Mouse (Mus musculus) ovary, postnatal 36 days (tissue): Measurements from ENCODE around the gene Acvr1c.
A peak's percentile ranks its signal among the peaks of the same experiment; 100 is the strongest.

ENCODE experiments used
- DNase-seq: peaks from one replicate; pipeline ENCODE4 v3.0.0; 2022; ENCODE audit warnings: low spot score, mixed read lengths

Gene Acvr1c

GRCm38 (mm10) chr2:58357414-58358131 lies at the start of gene Acvr1c:
Gene Acvr1c (minus strand): TSS chr2:58357895.
- peak; percentile 69 for DNase-seq

- no peak for DNase-seq
Measured at GRCm38 (mm10) chr2:58403481-58403880, 45.8 kb upstream of the Acvr1c start.

- no peak for DNase-seq
Measured at GRCm38 (mm10) chr2:58388601-58389000, 30.9 kb upstream of the Acvr1c start.

GRCm38 (mm10) chr2:58380020-58380419 lies 22.3 kb upstream of the Acvr1c start:
- no peak for DNase-seq

- no peak for DNase-seq
Measured at GRCm38 (mm10) chr2:58379475-58379874, 21.8 kb upstream of the Acvr1c start.

- no peak for DNase-seq
Measured at GRCm38 (mm10) chr2:58377417-58378130, 19.9 kb upstream of the Acvr1c start.

- no peak for DNase-seq
Measured at GRCm38 (mm10) chr2:58366196-58366595, 8.5 kb upstream of the Acvr1c start.

- no peak for DNase-seq
Measured at GRCm38 (mm10) chr2:58361361-58362046, 3.8 kb upstream of the Acvr1c start.

- DNase-seq: no peak
Measured at GRCm38 (mm10) chr2:58358132-58358460, 401 bp upstream of the Acvr1c start.

GRCm38 (mm10) chr2:58357068-58357413 lies 654 bp downstream of the Acvr1c start:
- no peak for DNase-seq

- DNase-seq: no peak
Measured at GRCm38 (mm10) chr2:58354389-58354788, 3.3 kb downstream of the Acvr1c start.

GRCm38 (mm10) chr2:58352846-58353245 lies 4.8 kb downstream of the Acvr1c start:
- DNase-seq: no peak

GRCm38 (mm10) chr2:58350657-58351056 lies 7.0 kb downstream of the Acvr1c start:
- DNase-seq: no peak

- no peak for DNase-seq
Measured at GRCm38 (mm10) chr2:58336730-58337129, 21.0 kb downstream of the Acvr1c start.

- DNase-seq: no peak
Measured at GRCm38 (mm10) chr2:58329589-58329988, 28.1 kb downstream of the Acvr1c start.

GRCm38 (mm10) chr2:58324118-58324901 lies 33.4 kb downstream of the Acvr1c start:
- DNase-seq: peak; percentile 26

- DNase-seq: no peak
Measured at GRCm38 (mm10) chr2:58323274-58323673, 34.4 kb downstream of the Acvr1c start.

- no peak for DNase-seq
Measured at GRCm38 (mm10) chr2:58316186-58316585, 41.5 kb downstream of the Acvr1c start.

GRCm38 (mm10) chr2:58309695-58310094 lies 48.0 kb downstream of the Acvr1c start:
- DNase-seq: no peak

GRCm38 (mm10) chr2:58304450-58304849 lies 53.2 kb downstream of the Acvr1c start:
- no peak for DNase-seq

- no peak for DNase-seq
Measured at GRCm38 (mm10) chr2:58289759-58290431, 67.8 kb downstream of the Acvr1c start.

- no peak for DNase-seq
Measured at GRCm38 (mm10) chr2:58289331-58289730, 68.4 kb downstream of the Acvr1c start.
